Mouse (Mus musculus) neural tube, embryonic 13.5 days (tissue): Measurements from ENCODE around the gene Ccm2. TPM values are rescaled to one million over a fixed set of nuclear protein-coding genes. Genes with fewer than 3 reads are reported as not detected.

Experiments used
- ATAC-seq: fragments of 200-750 bp; cut with Nextera tagmentation; 2 replicates; pipeline ENCODE4 v1.8.0; 2017; ENCODE audit warnings: low read depth, mild to moderate bottlenecking, moderate TSS enrichment, moderate library complexity
- H3K27ac ChIP-seq: fragments of 300-500 bp; sonication (generic); replicated peaks from 2 replicates; pipeline ENCODE4 v1.5.1; 2015; ENCODE audit warnings: moderate library complexity, mild to moderate bottlenecking, inconsistent platforms
- H3K27me3 ChIP-seq: fragments of 300-500 bp; sonication (generic); 2 replicates; pipeline ENCODE4 v1.6.1; 2015; ENCODE audit warnings: mild to moderate bottlenecking, inconsistent platforms
- H3K36me3 ChIP-seq: fragments of 300-500 bp; sonication (generic); 2 replicates; pipeline ENCODE4 v1.6.1; 2015; ENCODE audit warnings: mild to moderate bottlenecking, inconsistent platforms
- H3K4me1 ChIP-seq: fragments of 300-500 bp; sonication (generic); replicated peaks from 2 replicates; pipeline ENCODE4 v1.6.1; 2015; ENCODE audit warnings: inconsistent platforms
- H3K4me2 ChIP-seq: fragments of 300-500 bp; sonication (generic); 2 replicates; pipeline ENCODE4 v1.6.1; 2015; ENCODE audit warnings: inconsistent platforms, mild to moderate bottlenecking, moderate library complexity
- H3K4me3 ChIP-seq: fragments of 300-500 bp; sonication (generic); 2 replicates; pipeline ENCODE4 v1.5.1; 2015; ENCODE audit warnings: mild to moderate bottlenecking, inconsistent platforms
- H3K9ac ChIP-seq: fragments of 300-500 bp; sonication (generic); 2 replicates; pipeline ENCODE4 v1.6.1; 2015; ENCODE audit warnings: moderate library complexity, mild to moderate bottlenecking, inconsistent platforms
- H3K9me3 ChIP-seq: fragments of 300-500 bp; sonication (generic); 2 replicates; pipeline ENCODE4 v1.6.1; 2016; ENCODE audit warnings: inconsistent platforms
- WGBS: fragments of 180-500 bp; shearing (Covaris S2); methylation state at CpG from one replicate; pipeline ENCODE4 v1.1.7; 2015; 5-methylcytosine and 5-hydroxymethylcytosine counted together
- polyA plus RNA-seq: library from polyadenylated mRNA; unstranded; fragments of >200 nt; fragmentation: Nextera tagmentation; extraction: Ambion mirVana; gene quantifications from 2 replicates; pipeline ENCODE4 v1.2.1, GENCODE M21; 2015

Ccm2 gene
- polyA plus RNA-seq, 1 experiment from 2014 or later: 95.1 TPM

GRCm38 (mm10) chr11:6588295-6588694 is 41.6 kb downstream of the Ccm2 start:
- Histone ChIP-seq H3K27ac (no peak overlapping the region), H3K4me3 (no peak overlapping the region), H3K9ac (no peak overlapping the region), H3K4me1 (no peaks in the 10 kb centered on the region), H3K4me2 (no peak overlapping the region), H3K27me3 (no peaks in the 10 kb centered on the region), H3K36me3 (peaks cover 84% of the 10 kb centered on the region), H3K9me3 (no peaks in the 10 kb centered on the region)
- WGBS: 91% methylated on average over 7 of the region's 7 CpGs
- ATAC-seq: no peak

GRCm38 (mm10) chr11:6589838-6590237 is 43.2 kb downstream of the Ccm2 start:
- 92% methylated on average over 7 of the region's 7 CpGs for WGBS

GRCm38 (mm10) chr11:6590933-6591675 is 44.4 kb downstream of the Ccm2 start:
- Histone ChIP-seq H3K4me3 (no peak overlapping the region), H3K4me2 (no peak overlapping the region), H3K27me3 (no peaks in the 10 kb centered on the region), H3K9ac (no peak overlapping the region), H3K9me3 (no peaks in the 10 kb centered on the region), H3K4me1 (no peaks in the 10 kb centered on the region), H3K36me3 (peaks cover 94% of the 10 kb centered on the region), H3K27ac (no peak overlapping the region)
- no peak for ATAC-seq
- WGBS: 82% methylated on average over 10 of the region's 10 CpGs

More at GRCm38 (mm10) chr11:6589838-6590237, 43.2 kb downstream of the Ccm2 start:
- H3K4me1 ChIP-seq: no peaks in the 10 kb centered on the region
- H3K9me3 ChIP-seq: no peaks in the 10 kb centered on the region
- ATAC-seq: no peak
- no peak overlapping the region for H3K4me3 ChIP-seq
- no peak overlapping the region for H3K9ac ChIP-seq
- H3K4me2 ChIP-seq: no peak overlapping the region
- H3K27ac ChIP-seq: no peak overlapping the region
- H3K27me3 ChIP-seq: no peaks in the 10 kb centered on the region
- H3K36me3 ChIP-seq: peaks cover 94% of the 10 kb centered on the region

- Histone ChIP-seq H3K4me2 (no peak overlapping the region), H3K36me3 (peaks cover 98% of the 10 kb centered on the region), H3K27ac (no peak overlapping the region), H3K9ac (no peak overlapping the region), H3K27me3 (no peaks in the 10 kb centered on the region), H3K4me3 (no peak overlapping the region), H3K4me1 (peaks cover 10% of the 10 kb centered on the region), H3K9me3 (no peaks in the 10 kb centered on the region)
- no peak for ATAC-seq
- 76% methylated on average over 11 of the region's 11 CpGs for WGBS
Observed at GRCm38 (mm10) chr11:6593406-6593805, 46.7 kb downstream of the Ccm2 start.

GRCm38 (mm10) chr11:6594845-6595244 is 48.2 kb downstream of the Ccm2 start:
- Histone ChIP-seq H3K4me2 (no peak overlapping the region), H3K27me3 (no peaks in the 10 kb centered on the region), H3K4me3 (no peak overlapping the region), H3K27ac (no peak overlapping the region), H3K36me3 (peaks cover 85% of the 10 kb centered on the region), H3K9ac (no peak overlapping the region), H3K4me1 (peaks cover 24% of the 10 kb centered on the region), H3K9me3 (no peaks in the 10 kb centered on the region)
- no peak for ATAC-seq
- WGBS: 91% methylated on average over 6 of the region's 6 CpGs

GRCm38 (mm10) chr11:6595339-6595738 is 48.7 kb downstream of the Ccm2 start:
- Histone ChIP-seq H3K27me3 (no peaks in the 10 kb centered on the region), H3K4me2 (no peak overlapping the region), H3K36me3 (peaks cover 85% of the 10 kb centered on the region), H3K9ac (no peak overlapping the region), H3K9me3 (no peaks in the 10 kb centered on the region), H3K27ac (0 out of 2 replicates have a peak overlapping the region, but pooled peaks have one; percentile 1), H3K4me1 (peaks cover 29% of the 10 kb centered on the region), H3K4me3 (no peak overlapping the region)
- no peak for ATAC-seq
- 95% methylated on average over 5 of the region's 5 CpGs for WGBS

- peaks cover 85% of the 10 kb centered on the region for H3K36me3 ChIP-seq
- WGBS: 91% methylated on average over 6 of the region's 6 CpGs
- no peaks in the 10 kb centered on the region for H3K9me3 ChIP-seq
- no peak overlapping the region for H3K9ac ChIP-seq
- H3K4me2 ChIP-seq: no peak overlapping the region
- peaks cover 38% of the 10 kb centered on the region for H3K4me1 ChIP-seq
- no peak overlapping the region for H3K4me3 ChIP-seq
- no peak for ATAC-seq
- H3K27me3 ChIP-seq: no peaks in the 10 kb centered on the region
- H3K27ac ChIP-seq: no peak overlapping the region
Observed at GRCm38 (mm10) chr11:6596205-6596604, 49.5 kb downstream of the Ccm2 start.

GRCm38 (mm10) chr11:6596616-6597015 is 49.9 kb downstream of the Ccm2 start:
- H3K27me3 ChIP-seq: no peaks in the 10 kb centered on the region
- H3K36me3 ChIP-seq: peaks cover 85% of the 10 kb centered on the region
- H3K9ac ChIP-seq: no peak overlapping the region
- no peak for ATAC-seq
- H3K4me3 ChIP-seq: no peak overlapping the region
- 83% methylated on average over 3 of the region's 3 CpGs for whole genome bisulfite sequencing
- peaks cover 42% of the 10 kb centered on the region for H3K4me1 ChIP-seq
- H3K9me3 ChIP-seq: no peaks in the 10 kb centered on the region
- H3K4me2 ChIP-seq: no peak overlapping the region
- H3K27ac ChIP-seq: peak overlapping the region; percentile 84; the same call in 1 of the 2 replicates

- H3K4me2 ChIP-seq: no peak overlapping the region
- H3K27ac ChIP-seq: peak overlapping the region; percentile 84
- ATAC-seq: 0 out of 2 replicates have a peak, but pooled peaks have one; percentile 2
- H3K36me3 ChIP-seq: peaks cover 85% of the 10 kb centered on the region
- no peak overlapping the region for H3K9ac ChIP-seq
- no peaks in the 10 kb centered on the region for H3K27me3 ChIP-seq
- H3K9me3 ChIP-seq: no peaks in the 10 kb centered on the region
- 64% methylated on average over 7 of the region's 7 CpGs for WGBS
- H3K4me3 ChIP-seq: no peak overlapping the region
- peaks cover 51% of the 10 kb centered on the region for H3K4me1 ChIP-seq
Observed at GRCm38 (mm10) chr11:6597523-6597922, 50.8 kb downstream of the Ccm2 start.

GRCm38 (mm10) chr11:6598191-6598889 is 51.7 kb downstream of the Ccm2 start:
- 59% methylated on average over 19 of the region's 19 CpGs for WGBS
- Histone ChIP-seq H3K27me3 (no peaks in the 10 kb centered on the region), H3K9me3 (no peaks in the 10 kb centered on the region), H3K36me3 (peaks cover 83% of the 10 kb centered on the region), H3K27ac (peak overlapping the region; percentile 84), H3K9ac (peak overlapping the region; percentile 72), H3K4me1 (peaks cover 59% of the 10 kb centered on the region), H3K4me2 (peak overlapping the region; percentile 57), H3K4me3 (peak overlapping the region; percentile 26)
- ATAC-seq: no peak

- H3K36me3 ChIP-seq: peaks cover 75% of the 10 kb centered on the region
- H3K27ac ChIP-seq: peak overlapping the region; percentile 84
- H3K4me3 ChIP-seq: peak overlapping the region; percentile 26
- ATAC-seq: peak; percentile 24
- H3K9ac ChIP-seq: peak overlapping the region; percentile 72
- WGBS: 11% methylated on average over 27 of the region's 27 CpGs
- H3K9me3 ChIP-seq: no peaks in the 10 kb centered on the region
- H3K4me1 ChIP-seq: peaks cover 67% of the 10 kb centered on the region
- peak overlapping the region; percentile 57 for H3K4me2 ChIP-seq
- H3K27me3 ChIP-seq: no peaks in the 10 kb centered on the region
Observed at GRCm38 (mm10) chr11:6599011-6599681, 52.5 kb downstream of the Ccm2 start.

- Histone ChIP-seq H3K27me3 (no peaks in the 10 kb centered on the region), H3K9ac (peak overlapping the region; percentile 72), H3K9me3 (no peaks in the 10 kb centered on the region), H3K36me3 (peaks cover 68% of the 10 kb centered on the region), H3K4me1 (peaks cover 74% of the 10 kb centered on the region), H3K4me3 (peak overlapping the region; percentile 26), H3K4me2 (peak overlapping the region; percentile 57), H3K27ac (peak overlapping the region; percentile 84)
- 0 out of 2 replicates have a peak, but pooled peaks have one; percentile 1 for ATAC-seq
- WGBS: 73% methylated on average over 6 of the region's 6 CpGs
Observed at GRCm38 (mm10) chr11:6599831-6600230, 53.1 kb downstream of the Ccm2 start.
